Mouse (Mus musculus): ENCODE measurements around the gene Igsf3. TPM values are rescaled to one million over a fixed set of nuclear protein-coding genes. Genes with fewer than 3 reads are reported as not detected.

Gene Igsf3
- total and polyA plus RNA-seq, 3 experiments: 3.9 to 11.8 (median 11.4) TPM

DNA sequence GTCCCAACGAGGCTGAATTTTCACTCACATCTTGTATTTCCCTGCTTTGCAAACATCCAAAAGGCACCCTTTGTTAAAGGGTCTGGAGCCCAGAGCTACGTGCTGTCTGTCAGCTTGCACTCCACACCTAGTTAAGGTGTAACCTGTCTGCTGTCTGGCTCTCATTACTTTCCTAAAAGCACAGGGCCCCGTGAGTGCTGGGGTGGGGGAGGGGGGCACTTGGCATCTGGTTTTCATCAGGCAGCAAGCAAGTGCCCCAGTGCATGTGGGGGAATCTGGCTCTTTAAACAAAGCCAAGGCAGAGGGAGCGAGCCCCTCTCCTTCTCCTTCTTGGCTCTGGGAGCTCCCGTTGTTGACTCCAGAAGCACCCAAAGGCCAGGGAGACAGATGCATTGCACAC lies 18.5 kb downstream of the Igsf3 start:
- Histone ChIP-seq H3K4me1 (ENCODE audit: control insufficient read depth, insufficient read depth, low read length) (peaks cover 13% of the 10 kb centered on the region), H3K79me2 (replicated peaks; ENCODE audit: control insufficient read depth, insufficient read depth, low read length) (no peaks in the 10 kb centered on the region), H3K36me3 (ENCODE audit: control insufficient read depth, insufficient read depth, low read length) (no peaks in the 10 kb centered on the region), H3K4me3 (no peak overlapping the region), H3K9ac (ENCODE audit: low read depth, low read length) (no peak overlapping the region), H3K27ac (no peak overlapping the region), H3K27me3 (ENCODE audit: control insufficient read depth, insufficient read depth, low read length) (no peaks in the 10 kb centered on the region)
- intact Hi-C loops (cut with DNase I): no loop called here
- no peak for TF ChIP-seq EP300 (IDR thresholded peaks at IDR 0.05; ENCODE audit: insufficient read depth, low read depth, low read length)
- TF ChIP-seq POLR2A (IDR thresholded peaks at IDR 0.05; ENCODE audit: insufficient read depth, low read depth, low read length): no peak
- no peak for TF ChIP-seq CTCF (IDR thresholded peaks at IDR 0.05)
- WGBS: 53% methylated on average over 5 of the region's 5 CpGs
- DNase-seq: no peak

DNA sequence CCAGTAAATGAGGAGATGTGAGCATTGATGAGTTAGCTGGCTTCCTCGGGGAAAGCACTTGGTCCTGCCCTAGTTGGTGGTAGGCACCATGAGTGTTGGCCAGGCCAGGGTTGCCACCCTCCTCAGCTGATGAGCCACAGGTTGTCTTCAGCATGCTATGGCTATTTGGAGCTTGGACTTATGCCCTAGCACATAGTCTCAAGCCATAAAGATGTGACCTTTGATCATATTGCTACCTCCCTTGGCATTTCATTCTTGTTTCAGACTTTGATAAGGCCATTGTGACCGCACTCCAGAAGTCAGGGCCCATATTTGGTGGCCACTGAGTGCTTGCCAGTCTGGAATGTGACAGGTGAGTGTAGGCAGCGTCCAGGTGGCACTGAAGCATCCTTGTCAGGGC lies 19.2 kb downstream of the Igsf3 start:
- intact Hi-C loops (cut with DNase I): no loop called here
- WGBS: 88% methylated on average over 3 of the region's 3 CpGs
- no peaks in the 10 kb centered on the region for H3K27me3 ChIP-seq (ENCODE audit: control insufficient read depth, insufficient read depth, low read length)
- TF ChIP-seq EP300 (IDR thresholded peaks at IDR 0.05; ENCODE audit: insufficient read depth, low read depth, low read length) (no peak), CTCF (IDR thresholded peaks at IDR 0.05) (no peak), POLR2A (IDR thresholded peaks at IDR 0.05; ENCODE audit: insufficient read depth, low read depth, low read length) (no peak)
- peaks cover 13% of the 10 kb centered on the region for H3K4me1 ChIP-seq (ENCODE audit: control insufficient read depth, insufficient read depth, low read length)
- no peak overlapping the region for H3K9ac ChIP-seq (ENCODE audit: low read depth, low read length)
- no peak for DNase-seq
- no peaks in the 10 kb centered on the region for H3K79me2 ChIP-seq (replicated peaks; ENCODE audit: control insufficient read depth, insufficient read depth, low read length)
- no peak overlapping the region for H3K27ac ChIP-seq
- H3K4me3 ChIP-seq: no peak overlapping the region
- H3K36me3 ChIP-seq (ENCODE audit: control insufficient read depth, insufficient read depth, low read length): no peaks in the 10 kb centered on the region

DNA sequence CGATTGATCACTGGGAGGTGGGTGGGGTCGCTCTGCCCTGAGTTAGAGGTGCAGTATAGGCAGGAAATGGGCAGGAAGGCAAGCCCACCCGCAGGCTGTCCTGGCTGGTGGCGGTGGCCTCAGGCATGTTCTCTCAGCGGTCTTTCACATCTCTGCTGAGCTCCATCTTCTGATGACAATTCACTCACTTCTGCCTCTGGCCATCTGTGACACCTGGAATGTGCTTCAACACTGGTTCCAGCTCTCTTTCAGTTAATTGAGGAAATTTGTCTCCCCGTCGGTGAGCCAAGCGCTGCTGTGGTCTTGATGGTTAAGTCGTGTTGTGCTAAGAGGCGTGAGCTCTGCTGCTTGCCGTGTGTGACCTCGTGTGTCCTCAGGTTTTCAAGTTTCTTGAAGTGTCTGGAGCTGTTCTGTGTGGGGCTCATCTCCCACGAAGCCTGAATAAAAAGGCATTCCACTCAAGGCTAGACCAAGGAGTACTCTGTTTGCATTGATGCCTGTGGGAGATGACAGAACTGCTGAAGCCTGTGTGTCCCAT lies 19.9 kb downstream of the Igsf3 start:
- no peak overlapping the region for H3K9ac ChIP-seq (ENCODE audit: low read depth, low read length)
- no peaks in the 10 kb centered on the region for H3K36me3 ChIP-seq (ENCODE audit: control insufficient read depth, insufficient read depth, low read length)
- no peaks in the 10 kb centered on the region for H3K79me2 ChIP-seq (replicated peaks; ENCODE audit: control insufficient read depth, insufficient read depth, low read length)
- H3K27ac ChIP-seq: no peak overlapping the region
- H3K4me3 ChIP-seq: no peak overlapping the region
- intact Hi-C loops (cut with DNase I): no loop called here
- no peak for TF ChIP-seq CTCF (IDR thresholded peaks at IDR 0.05)
- TF ChIP-seq POLR2A (IDR thresholded peaks at IDR 0.05; ENCODE audit: insufficient read depth, low read depth, low read length): no peak
- no peak for TF ChIP-seq EP300 (IDR thresholded peaks at IDR 0.05; ENCODE audit: insufficient read depth, low read depth, low read length)
- peaks cover 13% of the 10 kb centered on the region for H3K4me1 ChIP-seq (ENCODE audit: control insufficient read depth, insufficient read depth, low read length)
- DNase-seq: no peak
- 71% methylated on average over 13 of the region's 13 CpGs for WGBS
- H3K27me3 ChIP-seq (ENCODE audit: control insufficient read depth, insufficient read depth, low read length): no peaks in the 10 kb centered on the region

DNA sequence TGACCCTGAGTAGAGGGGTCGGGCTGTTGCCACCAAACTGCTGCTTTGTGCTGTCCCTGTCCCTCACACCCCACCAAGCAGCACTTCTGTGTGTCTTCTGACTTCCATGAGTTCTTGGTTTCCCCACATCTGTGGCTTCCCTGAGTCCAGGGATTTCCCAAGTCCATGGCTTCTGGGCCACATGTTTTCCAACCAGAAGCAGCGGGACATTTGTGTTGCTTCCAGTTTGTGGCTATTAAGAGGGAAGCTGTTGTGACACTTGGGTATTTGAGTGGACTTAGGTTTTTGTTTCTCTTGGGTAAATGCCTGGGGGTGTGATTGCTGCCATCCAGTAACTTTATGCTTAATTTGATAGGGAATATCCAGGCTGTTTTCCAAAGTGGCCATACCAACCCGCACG lies 20.5 kb downstream of the Igsf3 start:
- H3K27ac ChIP-seq: no peak overlapping the region
- no peaks in the 10 kb centered on the region for H3K79me2 ChIP-seq (replicated peaks; ENCODE audit: control insufficient read depth, insufficient read depth, low read length)
- 82% methylated on average over 4 of the region's 4 CpGs for WGBS
- no peaks in the 10 kb centered on the region for H3K36me3 ChIP-seq (ENCODE audit: control insufficient read depth, insufficient read depth, low read length)
- no peak for TF ChIP-seq CTCF (IDR thresholded peaks at IDR 0.05)
- no peak for TF ChIP-seq POLR2A (IDR thresholded peaks at IDR 0.05; ENCODE audit: insufficient read depth, low read depth, low read length)
- no peak for TF ChIP-seq EP300 (IDR thresholded peaks at IDR 0.05; ENCODE audit: insufficient read depth, low read depth, low read length)
- peaks cover 13% of the 10 kb centered on the region for H3K4me1 ChIP-seq (ENCODE audit: control insufficient read depth, insufficient read depth, low read length)
- intact Hi-C loops (cut with DNase I): no loop called here
- no peak overlapping the region for H3K9ac ChIP-seq (ENCODE audit: low read depth, low read length)
- no peak for DNase-seq
- no peak overlapping the region for H3K4me3 ChIP-seq
- no peaks in the 10 kb centered on the region for H3K27me3 ChIP-seq (ENCODE audit: control insufficient read depth, insufficient read depth, low read length)

DNA sequence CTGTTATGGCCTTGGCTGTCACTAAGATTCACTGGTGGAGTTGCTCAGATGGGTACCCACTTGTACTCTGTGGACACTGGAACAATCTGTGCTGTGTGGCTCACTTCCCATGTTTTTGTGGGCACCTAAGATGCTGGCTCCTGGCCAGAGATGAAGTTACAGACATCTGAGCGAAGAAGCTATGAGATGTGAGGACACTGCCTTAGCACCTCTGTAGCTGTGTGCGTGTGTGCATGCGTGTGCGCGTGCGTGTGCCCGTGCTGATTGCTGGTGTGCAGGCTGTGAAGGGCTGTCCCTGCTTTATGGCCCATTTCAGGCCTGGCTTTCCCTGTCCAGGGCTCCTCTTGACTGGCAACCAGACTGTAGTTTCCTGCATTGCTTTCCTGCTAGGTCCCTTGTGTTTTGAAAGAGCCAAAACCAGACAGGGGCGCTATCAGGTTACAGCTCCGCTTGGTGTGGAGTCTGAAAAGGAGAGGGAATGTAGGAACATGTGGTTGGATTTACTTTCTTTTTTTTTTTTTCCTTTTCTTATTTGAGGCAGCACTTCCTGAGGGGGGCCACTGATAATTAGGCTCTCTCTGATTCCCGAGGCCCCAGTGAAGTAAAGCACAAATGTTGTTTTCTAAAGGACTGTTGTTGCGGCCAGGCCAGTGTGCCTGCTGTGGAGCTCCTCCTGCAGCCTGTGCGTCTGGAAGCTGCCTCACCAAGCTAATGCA lies 21.3 kb downstream of the Igsf3 start:
- H3K4me3 ChIP-seq: no peak overlapping the region
- no peaks in the 10 kb centered on the region for H3K79me2 ChIP-seq (replicated peaks; ENCODE audit: control insufficient read depth, insufficient read depth, low read length)
- WGBS: 49% methylated on average over 12 of the region's 12 CpGs
- H3K36me3 ChIP-seq (ENCODE audit: control insufficient read depth, insufficient read depth, low read length): no peaks in the 10 kb centered on the region
- intact Hi-C loops (cut with DNase I): no loop called here
- TF ChIP-seq EP300 (IDR thresholded peaks at IDR 0.05; ENCODE audit: insufficient read depth, low read depth, low read length): no peak
- TF ChIP-seq POLR2A (IDR thresholded peaks at IDR 0.05; ENCODE audit: insufficient read depth, low read depth, low read length): no peak
- TF ChIP-seq CTCF (IDR thresholded peaks at IDR 0.05): 0 out of 2 replicates have a peak, but pooled peaks have one; percentile 2
- no peak overlapping the region for H3K27ac ChIP-seq
- peak in 1 of 2 experiments; percentile 39 for DNase-seq
- no peak overlapping the region for H3K9ac ChIP-seq (ENCODE audit: low read depth, low read length)
- H3K27me3 ChIP-seq (ENCODE audit: control insufficient read depth, insufficient read depth, low read length): no peaks in the 10 kb centered on the region
- peaks cover 13% of the 10 kb centered on the region for H3K4me1 ChIP-seq (ENCODE audit: control insufficient read depth, insufficient read depth, low read length)

DNA sequence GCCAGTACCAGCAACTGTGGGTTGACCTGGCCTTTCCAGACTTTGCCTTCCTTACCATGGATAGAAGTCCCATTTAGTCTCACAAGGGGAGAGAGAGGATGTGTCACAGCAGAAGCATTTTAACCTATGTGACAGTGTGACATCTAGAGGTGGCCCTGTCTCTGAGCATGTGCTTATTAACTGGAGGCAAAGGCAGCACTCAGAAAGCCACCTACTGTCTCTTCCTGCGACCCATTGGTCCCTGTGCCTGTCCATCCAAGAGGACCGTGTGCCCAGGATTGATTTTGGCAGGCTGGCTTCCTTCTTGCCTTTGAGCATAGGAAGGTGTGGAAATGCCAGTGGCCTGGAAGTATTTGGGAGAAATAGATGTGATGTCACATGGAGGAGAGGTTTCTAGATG lies 22.0 kb downstream of the Igsf3 start:
- no peak for DNase-seq
- intact Hi-C loops (cut with DNase I): no loop called here
- TF ChIP-seq POLR2A (IDR thresholded peaks at IDR 0.05; ENCODE audit: insufficient read depth, low read depth, low read length): no peak
- no peak for TF ChIP-seq EP300 (IDR thresholded peaks at IDR 0.05; ENCODE audit: insufficient read depth, low read depth, low read length)
- TF ChIP-seq CTCF (IDR thresholded peaks at IDR 0.05): no peak
- Histone ChIP-seq H3K4me3 (no peak overlapping the region), H3K27me3 (ENCODE audit: control insufficient read depth, insufficient read depth, low read length) (no peaks in the 10 kb centered on the region), H3K9ac (ENCODE audit: low read depth, low read length) (no peak overlapping the region), H3K27ac (no peak overlapping the region), H3K79me2 (replicated peaks; ENCODE audit: control insufficient read depth, insufficient read depth, low read length) (no peaks in the 10 kb centered on the region), H3K4me1 (ENCODE audit: control insufficient read depth, insufficient read depth, low read length) (peaks cover 13% of the 10 kb centered on the region), H3K36me3 (ENCODE audit: control insufficient read depth, insufficient read depth, low read length) (no peaks in the 10 kb centered on the region)
- WGBS: 52% methylated on average over 2 of the region's 2 CpGs

All from heart, adult 2 months (tissue).